Mouse (Mus musculus) CH12.LX (cell line): ENCODE measurements at regions not wholly inside any gene's neighbourhood (a gene's known extent, or its start where the extent isn't known, plus 50 kb on each side); places are given as distances from the start of the nearest gene placed in this dataset.

Experiments used
- DNase-seq: peaks from one replicate; pipeline ENCODE4 v3.0.0-alpha.2; 2013; ENCODE audit errors: extremely low read depth
- H3K27ac ChIP-seq: 2 replicates; pipeline ENCODE4 v1.5.1; 2012; ENCODE audit warnings: low read depth, mild to moderate bottlenecking, control low read depth, moderate library complexity; ENCODE audit not compliant: insufficient read depth
- H3K27me3 ChIP-seq: replicated peaks from 2 replicates; pipeline ENCODE3; 2012; ENCODE audit warnings: inconsistent platforms
- H3K36me3 ChIP-seq, 2 experiments: replicated peaks in 1 of 2; 2 replicates each; pipeline versions ENCODE3 to v1.6.1; 2012; ENCODE audit warnings: inconsistent platforms in 1 of 2, low read length in 1 of 2, mild to moderate bottlenecking in 1 of 2, mixed read lengths in 1 of 2, moderate library complexity in 1 of 2; ENCODE audit not compliant: control insufficient read depth in 1 of 2, insufficient read depth in 1 of 2
- H3K4me1 ChIP-seq, 2 experiments: 2 replicates each; pipeline ENCODE4 v1.6.1; 2012; ENCODE audit warnings: inconsistent platforms in 1 of 2, moderate library complexity in 1 of 2; ENCODE audit not compliant: insufficient read depth in 2 of 2, control insufficient read depth in 1 of 2
- H3K4me2 ChIP-seq: 2 replicates; pipeline ENCODE4 v1.6.1; 2012; ENCODE audit warnings: low read depth, mild to moderate bottlenecking, control low read depth; ENCODE audit not compliant: poor library complexity, insufficient read depth, severe bottlenecking
- H3K4me3 ChIP-seq, 3 experiments: fragments of 150-350 bp in 1 of 3; sonication (generic) in 1 of 3; replicated peaks in 1 of 3; 2 replicates each; pipeline versions ENCODE3 to v1.5.1; 2011 to 2012; ENCODE audit warnings: low read depth in 2 of 3, low read length in 2 of 3, mild to moderate bottlenecking in 2 of 3, moderate library complexity in 2 of 3, control low read depth in 1 of 3, improper control_type of control experiment in 1 of 3, inconsistent platforms in 1 of 3, mixed read lengths in 1 of 3; ENCODE audit not compliant: poor library complexity in 1 of 3
- H3K79me2 ChIP-seq: replicated peaks from 2 replicates; pipeline ENCODE4 v1.6.1; 2012; ENCODE audit warnings: mild to moderate bottlenecking, moderate library complexity; ENCODE audit not compliant: control insufficient read depth, poor library complexity, insufficient read depth, severe bottlenecking; ENCODE audit errors: extremely low read depth
- H3K9ac ChIP-seq: 2 replicates; pipeline ENCODE4 v1.6.1; 2012; ENCODE audit warnings: low read depth, mild to moderate bottlenecking, control low read depth, moderate library complexity; ENCODE audit not compliant: insufficient read depth
- H3K9me3 ChIP-seq: replicated peaks from 2 replicates; pipeline ENCODE3; 2012; ENCODE audit warnings: low read length, inconsistent platforms, mixed read lengths
- BHLHE40 ChIP-seq: IDR thresholded peaks from 2 replicates; pipeline ENCODE4 v1.6.1; 2011; ENCODE audit warnings: mild to moderate bottlenecking, low read depth, low read length, improper control_type of control experiment
- ELF1 ChIP-seq: IDR thresholded peaks from 2 replicates; pipeline ENCODE4 v1.6.1; 2014; ENCODE audit warnings: low read depth, mild to moderate bottlenecking, inconsistent platforms, low read length, improper control_type of control experiment
- EP300 ChIP-seq: IDR thresholded peaks from 2 replicates; pipeline ENCODE4 v1.6.1; 2011; ENCODE audit warnings: low read length, improper control_type of control experiment
- ETS1 ChIP-seq: conservative IDR thresholded peaks from 2 replicates; pipeline ENCODE4 v1.6.1; 2012; ENCODE audit warnings: low read depth, mild to moderate bottlenecking, inconsistent platforms, low read length, improper control_type of control experiment, moderate library complexity
- IRF4 ChIP-seq: IDR thresholded peaks from 2 replicates; pipeline ENCODE4 v1.6.1; 2014; ENCODE audit warnings: low read depth, mild to moderate bottlenecking, inconsistent platforms, low read length, improper control_type of control experiment
- MAZ ChIP-seq: IDR thresholded peaks from 2 replicates; pipeline ENCODE4 v1.6.1; 2012; ENCODE audit warnings: low read depth, mild to moderate bottlenecking, inconsistent platforms, low read length, improper control_type of control experiment, moderate library complexity
- MYC ChIP-seq: IDR thresholded peaks from 2 replicates; pipeline ENCODE4 v1.6.1; 2011; ENCODE audit warnings: low read depth, mild to moderate bottlenecking, improper control_type of control experiment, low read length
- NELFE ChIP-seq: IDR thresholded peaks from 2 replicates; pipeline ENCODE4 v1.6.1; 2011; ENCODE audit warnings: low read depth, low read length, improper control_type of control experiment
- PAX5 ChIP-seq: IDR thresholded peaks from 2 replicates; pipeline ENCODE4 v1.6.1; 2012; ENCODE audit warnings: low read length, inconsistent platforms, mixed read lengths
- UBTF ChIP-seq: IDR thresholded peaks from 2 replicates; pipeline ENCODE4 v1.6.1; 2012; ENCODE audit warnings: low read depth, mild to moderate bottlenecking, inconsistent platforms, low read length, improper control_type of control experiment, moderate library complexity
- USF2 ChIP-seq: conservative IDR thresholded peaks from 2 replicates; pipeline ENCODE4 v1.6.1; 2011; ENCODE audit warnings: low read depth, low read length, improper control_type of control experiment
- ZMIZ1 ChIP-seq: IDR thresholded peaks from 2 replicates; pipeline ENCODE4 v1.6.1; 2012; ENCODE audit warnings: low read depth, mild to moderate bottlenecking, inconsistent platforms, low read length, improper control_type of control experiment
- dilution Hi-C: fragments of 300-500 bp; cut with MboI; formaldehyde crosslinking; loops from 2 replicates; pipeline ENCODE4 v1.14.3; 2020; ENCODE audit warnings: low sequenced_read_pairs; ENCODE audit not compliant: extremely low pct_unique_long_range_greater_than_20kb, extremely low pct_ligation_motif_present
- in situ Hi-C: fragments of 300-500 bp; cut with MboI; formaldehyde crosslinking; loops from 3 replicates; pipeline ENCODE4 v1.14.3; 2019; ENCODE audit warnings: low sequenced_read_pairs, low pct_ligation_motif_present, low pct_unique_long_range_greater_than_20kb, mixed read lengths

GRCm38 (mm10) chr3:15129729-15130369 is 202.3 kb downstream of the Gm9733 start:
- Histone ChIP-seq H3K27ac (no peak overlapping the region), H3K4me1 (peaks cover 5 to 9% of the 10 kb centered on the region in 2 experiments; a peak in 2 of 4 replicates), H3K4me2 (no peak overlapping the region), H3K9me3 (no peaks in the 10 kb centered on the region), H3K4me3 (no peak overlapping the region), H3K27me3 (no peaks in the 10 kb centered on the region), H3K36me3 (no peaks in the 10 kb centered on the region), H3K9ac (no peak overlapping the region), H3K79me2 (no peaks in the 10 kb centered on the region)
- TF ChIP-seq USF2, result no peak
- TF ChIP-seq BHLHE40, result 0 out of 2 replicates have a peak, but pooled peaks have one; percentile 16
- dilution Hi-C loops, result no loop called here
- in situ Hi-C loops, result no loop called here
- peak; percentile 21 for DNase-seq

- H3K79me2 ChIP-seq, result no peaks in the 10 kb centered on the region
- TF ChIP-seq BHLHE40 (no peak), USF2 (no peak), MAZ (no peak), ZMIZ1 (no peak), NELFE (no peak)
- TF ChIP-seq, all 38 proteins: peak for 0
- dilution Hi-C loops (no loop called here), in situ Hi-C loops (no loop called here)
- DNase-seq, result no peak
- Histone ChIP-seq H3K27me3 (no peaks in the 10 kb centered on the region), H3K9me3 (no peaks in the 10 kb centered on the region), H3K9ac (no peak overlapping the region), H3K4me1 (peaks cover 5 to 9% of the 10 kb centered on the region in 2 experiments; a peak in 2 of 4 replicates), H3K36me3 (no peaks in the 10 kb centered on the region), H3K4me3 (no peak overlapping the region), H3K27ac (no peak overlapping the region), H3K4me2 (no peak overlapping the region)
These were observed 200.0 kb downstream of the Gm9733 start for GRCm38 (mm10) chr3:15132136-15132535.

GRCm38 (mm10) chr3:15139550-15139949 is 192.6 kb downstream of the Gm9733 start:
- H3K27ac ChIP-seq, result no peak overlapping the region
- H3K9me3 ChIP-seq, result no peaks in the 10 kb centered on the region
- H3K4me2 ChIP-seq, result no peak overlapping the region
- no peak overlapping the region for H3K9ac ChIP-seq
- TF ChIP-seq MYC (no peak), USF2 (no peak), ZMIZ1 (no peak), ELF1 (no peak), PAX5 (no peak), EP300 (peak; percentile 28; the same call in 1 of the 2 replicates), ETS1 (0 out of 2 replicates have a peak, but pooled peaks have one; percentile 19), UBTF (no peak), IRF4 (no peak)
- no peaks in the 10 kb centered on the region for H3K36me3 ChIP-seq
- dilution Hi-C loops (no loop called here), in situ Hi-C loops (no loop called here)
- H3K4me3 ChIP-seq, result no peak overlapping the region
- no peaks in the 10 kb centered on the region for H3K79me2 ChIP-seq
- peaks cover 0 to 3% of the 10 kb centered on the region in 2 experiments; a peak in 1 of 4 replicates for H3K4me1 ChIP-seq
- H3K27me3 ChIP-seq, result no peaks in the 10 kb centered on the region
- DNase-seq, result peak; percentile 22
